Mouse (Mus musculus): ENCODE data around the gene Ces1g. TPM values are rescaled to one million over a fixed set of nuclear protein-coding genes. Genes with fewer than 3 reads are reported as not detected.

The Ces1g gene
- total RNA-seq (2015) (not detected in 2 replicates), total RNA-seq (2017) (not detected in 2 replicates)

GRCm38 (mm10) chr8:93337207-93337606 is at the start of gene Ces1g:
Ces1g (minus strand) TSS chr8:93337308.
- ATAC-seq (ENCODE audit: poor library complexity, severe bottlenecking): no peak

- ATAC-seq (ENCODE audit: poor library complexity, severe bottlenecking): no peak
Observed at GRCm38 (mm10) chr8:93379625-93380024, 42.5 kb upstream of the Ces1g start, which contains the start of gene Ces1h. Ces1h (minus strand) TSS chr8:93379725.

DNA sequence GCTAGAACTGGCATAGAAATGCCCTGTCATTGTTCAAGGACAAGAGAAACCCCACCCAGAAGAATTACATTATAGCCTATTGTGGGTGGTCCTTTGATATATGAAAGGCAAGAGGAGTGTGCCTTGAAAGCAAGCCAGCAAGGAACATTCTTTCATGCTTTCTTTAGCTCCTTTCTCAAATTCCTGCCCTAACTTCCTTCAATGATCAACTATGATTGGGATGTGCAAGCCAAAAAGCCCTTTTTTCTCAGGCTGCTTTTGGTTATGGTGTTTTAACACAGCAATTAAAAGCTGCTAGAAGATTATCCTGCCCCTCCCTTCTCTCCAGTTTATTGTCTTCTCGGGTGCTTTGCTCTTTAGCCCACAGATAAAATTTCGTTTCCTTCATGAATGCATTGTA is 32.4 kb upstream of the Ces1g start:
- ATAC-seq (ENCODE audit: poor library complexity, severe bottlenecking): no peak

DNA sequence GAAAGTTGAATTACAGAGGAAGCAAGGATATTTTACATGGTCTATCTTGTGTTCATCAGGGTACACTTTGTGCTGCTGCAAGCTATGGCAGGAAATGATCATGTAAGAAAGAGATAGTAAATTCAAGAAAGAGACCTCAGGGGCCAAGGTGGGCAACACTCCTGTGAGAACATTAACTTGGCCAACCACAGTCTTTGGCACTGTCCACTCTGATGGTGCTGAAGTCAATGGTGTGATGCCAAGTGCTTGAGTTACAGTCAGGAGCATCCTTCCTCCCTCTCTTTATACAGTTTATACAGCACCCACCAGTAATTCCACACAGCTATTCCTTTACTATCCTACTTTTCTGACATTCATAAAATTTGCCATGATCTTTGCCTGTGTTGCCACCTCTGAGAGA is 23.0 kb upstream of the Ces1g start:
- no peak for ATAC-seq (ENCODE audit: poor library complexity, severe bottlenecking)

GRCm38 (mm10) chr8:93339531-93339930 is 2.4 kb upstream of the Ces1g start:
- ATAC-seq (ENCODE audit: poor library complexity, severe bottlenecking): no peak

DNA sequence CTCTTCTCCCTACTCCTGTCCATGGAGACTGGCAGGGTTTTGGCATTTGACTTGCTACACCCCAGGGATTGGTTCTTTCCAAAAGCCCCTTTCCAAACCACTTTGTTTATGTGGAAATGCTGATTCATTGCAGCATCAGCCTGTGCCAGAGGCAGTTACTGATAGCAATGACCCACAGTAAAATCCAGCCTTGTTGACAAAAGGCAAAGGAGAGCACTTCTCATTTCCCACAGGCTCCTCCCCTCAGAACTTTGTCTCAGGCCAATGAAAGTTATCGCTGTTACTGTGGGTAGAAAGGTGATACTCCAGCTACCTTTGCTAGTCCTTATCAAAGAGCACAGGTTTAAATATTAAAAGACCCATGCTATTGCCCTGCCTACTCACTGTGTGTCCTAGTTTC is 4.4 kb downstream of the Ces1g start:
- ATAC-seq (ENCODE audit: poor library complexity, severe bottlenecking): no peak

DNA sequence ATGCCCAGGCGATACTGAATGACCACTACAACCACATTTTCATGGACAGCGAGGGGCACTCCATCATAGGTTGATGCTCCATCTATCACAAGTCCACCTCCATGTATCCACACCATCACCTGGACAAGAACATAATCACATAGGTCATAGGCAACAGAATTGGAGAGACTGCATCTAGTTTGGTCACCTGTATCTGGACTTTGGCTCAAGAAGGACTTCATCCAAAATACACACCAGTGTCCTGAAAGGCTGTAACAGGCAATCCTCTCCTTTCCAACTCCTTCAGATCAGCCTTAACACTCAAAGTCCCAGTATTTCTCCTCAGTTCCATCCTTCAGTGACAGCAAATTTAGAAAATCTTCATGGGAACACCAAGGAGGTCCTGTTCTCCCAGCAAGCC is 6.0 kb downstream of the Ces1g start:
- no peak for ATAC-seq (ENCODE audit: poor library complexity, severe bottlenecking)

GRCm38 (mm10) chr8:93325123-93325522 is 12.0 kb downstream of the Ces1g start:
- no peak for ATAC-seq (ENCODE audit: poor library complexity, severe bottlenecking)

DNA sequence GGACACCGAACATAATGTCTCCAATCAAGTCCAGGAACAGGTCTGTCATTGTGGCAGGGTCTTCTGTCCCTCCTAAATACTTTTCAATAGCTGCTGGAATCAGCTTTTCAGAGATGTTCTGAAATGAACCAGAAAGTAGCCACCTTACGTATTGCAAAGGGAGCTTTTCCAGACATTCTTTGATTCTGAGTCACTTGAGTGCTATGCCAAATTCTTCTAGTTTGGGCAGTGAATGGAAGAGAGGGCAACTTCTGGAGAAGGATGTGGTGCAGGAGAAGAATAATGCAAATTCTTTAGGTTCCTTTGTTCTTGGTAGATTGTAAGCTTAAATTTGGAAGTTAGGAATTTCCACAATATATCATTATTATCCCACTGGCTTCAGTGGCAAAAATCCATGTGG is 20.1 kb downstream of the Ces1g start:
- ATAC-seq (ENCODE audit: poor library complexity, severe bottlenecking): no peak

DNA sequence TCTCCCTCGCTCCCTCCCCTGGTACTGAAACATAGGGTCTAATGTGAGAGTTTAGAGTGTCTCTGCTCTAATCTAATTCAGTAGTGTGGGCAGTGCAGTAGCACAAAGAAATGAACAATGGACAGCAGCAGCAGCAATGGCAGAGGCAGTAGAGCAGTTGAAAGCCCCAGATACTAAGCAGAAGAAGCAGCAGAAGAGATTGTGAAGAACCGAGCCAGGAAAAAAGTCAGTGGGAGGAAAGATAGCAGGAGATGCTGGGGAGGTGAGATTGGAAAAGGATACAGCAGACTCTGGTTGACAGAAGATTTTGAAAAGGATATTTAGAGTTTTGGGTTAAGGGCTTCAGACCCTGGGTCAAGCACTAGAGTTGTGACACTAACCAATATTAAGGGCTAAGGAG is 21.6 kb downstream of the Ces1g start:
- no peak for ATAC-seq (ENCODE audit: poor library complexity, severe bottlenecking)

- ATAC-seq (ENCODE audit: poor library complexity, severe bottlenecking): no peak
Observed at GRCm38 (mm10) chr8:93283896-93284295, 53.2 kb downstream of the Ces1g start.

DNA sequence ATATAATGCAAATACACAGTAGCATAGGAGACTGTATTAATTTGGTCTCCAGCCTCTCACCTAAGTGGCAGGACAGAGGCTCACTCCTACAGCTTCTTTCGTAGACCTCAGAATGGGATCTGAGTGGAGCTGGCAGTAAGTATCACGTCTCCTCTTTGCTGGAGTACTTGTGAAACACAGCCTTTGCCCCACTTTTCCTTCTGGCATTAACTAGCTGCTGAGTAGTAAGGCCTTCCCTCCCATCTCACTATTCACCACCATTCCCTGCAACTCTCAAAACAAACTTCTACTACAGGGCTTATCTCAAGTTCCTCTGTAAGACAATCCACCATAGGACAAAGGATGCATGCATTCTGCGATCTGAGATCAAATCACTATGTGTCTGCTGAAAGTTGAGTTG is 54.8 kb downstream of the Ces1g start:
- ATAC-seq (ENCODE audit: poor library complexity, severe bottlenecking): no peak

- no peak for ATAC-seq (ENCODE audit: poor library complexity, severe bottlenecking)
Observed at GRCm38 (mm10) chr8:93279556-93279955, 57.6 kb downstream of the Ces1g start, which contains the start of gene Ces1f. Ces1f (minus strand) TSS chr8:93279747.

GRCm38 (mm10) chr8:93278176-93278805 is 58.8 kb downstream of the Ces1g start:
- ATAC-seq (ENCODE audit: poor library complexity, severe bottlenecking): no peak

GRCm38 (mm10) chr8:93274609-93275008 is 62.5 kb downstream of the Ces1g start:
- no peak for ATAC-seq (ENCODE audit: poor library complexity, severe bottlenecking)

DNA sequence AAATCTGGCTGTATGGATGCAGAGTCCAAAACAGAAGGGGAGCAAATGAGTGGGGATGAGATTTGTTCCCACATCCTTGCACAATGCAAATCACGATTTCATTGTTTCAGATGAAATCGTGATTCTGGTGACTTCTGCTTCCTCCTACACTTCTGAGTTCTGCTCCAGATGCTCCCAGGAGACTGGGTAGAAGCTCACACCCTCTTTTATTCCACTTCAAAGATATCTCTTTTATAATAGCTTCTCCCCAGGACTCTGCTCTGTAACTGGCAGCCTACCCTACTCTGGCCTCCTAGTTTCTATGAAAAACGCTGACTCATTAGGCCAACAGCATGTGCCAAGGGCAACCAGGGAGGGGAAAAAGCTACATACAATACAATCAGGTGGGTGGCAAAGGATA is 63.8 kb downstream of the Ces1g start:
- ATAC-seq (ENCODE audit: poor library complexity, severe bottlenecking): no peak

DNA sequence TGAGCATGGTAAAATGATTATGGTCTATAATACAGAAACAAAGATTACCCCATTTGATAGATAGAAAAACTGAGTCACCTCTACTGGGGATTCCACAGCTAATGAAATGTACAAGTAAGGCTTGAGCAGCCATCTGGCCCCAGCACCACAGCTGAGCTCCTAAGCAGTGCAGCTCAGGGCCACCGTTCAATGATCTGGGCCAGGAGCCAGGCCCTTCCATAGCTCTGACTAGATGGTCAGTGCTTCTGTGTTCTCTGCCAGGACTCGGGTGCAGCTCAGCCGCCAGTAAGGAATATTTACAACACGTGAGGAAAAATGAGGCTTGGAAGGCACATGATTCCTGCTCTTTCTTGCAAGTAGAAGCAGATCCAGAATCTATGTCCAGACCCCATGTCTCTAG is 64.4 kb downstream of the Ces1g start:
- no peak for ATAC-seq (ENCODE audit: poor library complexity, severe bottlenecking)

DNA sequence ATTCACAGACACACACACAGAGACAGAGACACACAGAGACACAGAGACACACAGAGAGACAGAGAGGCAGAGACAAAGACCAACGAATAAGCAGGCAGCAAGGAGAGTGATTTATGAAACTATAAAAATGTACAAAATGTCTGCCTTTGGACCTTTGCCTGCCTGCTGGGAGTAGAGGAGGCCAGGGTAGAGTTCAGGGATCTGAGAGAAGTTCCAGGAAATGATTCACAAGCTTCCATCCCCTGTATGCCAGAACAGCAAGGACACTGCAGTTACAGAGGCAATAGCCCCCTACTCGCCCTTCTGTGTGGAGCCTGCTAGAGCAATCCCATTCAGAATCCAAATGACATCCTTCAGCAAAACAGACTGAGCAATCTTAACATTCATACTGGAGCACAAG is 75.7 kb downstream of the Ces1g start:
- ATAC-seq (ENCODE audit: poor library complexity, severe bottlenecking): no peak

- ATAC-seq (ENCODE audit: poor library complexity, severe bottlenecking): no peak
Observed at GRCm38 (mm10) chr8:93252400-93252925, 84.6 kb downstream of the Ces1g start.
